Mouse (Mus musculus) c-Kit-positive CD71-positive TER-119-negative erythroid progenitor cells, embryonic 14.5 days (primary cell): ENCODE measurements at regions not wholly inside any gene's neighbourhood (a gene's known extent, or its start where the extent isn't known, plus 50 kb on each side); places are given as distances from the start of the nearest gene placed in this dataset.

Experiments
- DNase-seq: peaks from one replicate; pipeline ENCODE4 v3.0.0-alpha.2; 2013; ENCODE audit warnings: low read depth

- no peak for DNase-seq
Observed at GRCm38 (mm10) chr12:92152922-92153235, 303.9 kb upstream of the Sel1l start.

DNA sequence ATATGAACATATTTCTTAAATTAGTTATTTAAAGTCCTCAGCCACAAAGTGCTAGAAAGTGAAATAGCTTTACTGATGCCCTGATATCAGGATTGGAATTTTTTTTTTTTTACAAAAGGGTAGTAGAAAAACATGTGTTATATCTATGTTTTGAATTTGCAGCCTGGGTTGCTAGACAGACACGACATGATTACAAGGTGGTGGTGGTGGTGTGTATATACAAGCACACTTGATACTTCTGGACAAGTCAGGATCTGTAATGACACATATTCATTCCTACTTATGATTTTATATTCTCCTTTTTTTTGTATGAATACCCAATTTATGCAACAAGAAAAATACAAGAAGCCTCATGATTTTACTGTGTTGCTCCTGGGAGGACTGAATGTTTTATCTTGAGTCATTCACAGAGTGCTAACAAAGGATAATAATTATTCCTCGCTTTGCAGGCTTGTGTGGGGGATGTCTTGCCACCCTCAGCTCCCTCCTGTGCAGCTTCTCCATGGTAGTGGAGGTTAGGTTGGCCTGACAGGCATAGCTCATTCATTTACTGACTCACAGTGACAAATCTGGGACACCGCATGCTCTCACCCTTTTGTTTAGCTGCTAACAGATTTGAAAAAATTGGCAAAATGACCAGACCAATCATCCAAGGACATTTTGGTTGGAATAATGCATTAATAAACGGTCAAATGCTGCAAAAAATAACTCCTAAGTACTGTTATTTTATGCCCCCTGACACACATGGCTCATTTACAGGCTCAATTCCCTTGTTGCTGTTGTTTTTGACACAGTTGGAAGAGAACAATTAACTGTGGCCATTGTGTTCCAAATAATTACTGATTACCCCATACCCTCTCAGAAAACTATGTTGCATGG is 303.3 kb upstream of the Sel1l start:
- DNase-seq, result no peak

DNA sequence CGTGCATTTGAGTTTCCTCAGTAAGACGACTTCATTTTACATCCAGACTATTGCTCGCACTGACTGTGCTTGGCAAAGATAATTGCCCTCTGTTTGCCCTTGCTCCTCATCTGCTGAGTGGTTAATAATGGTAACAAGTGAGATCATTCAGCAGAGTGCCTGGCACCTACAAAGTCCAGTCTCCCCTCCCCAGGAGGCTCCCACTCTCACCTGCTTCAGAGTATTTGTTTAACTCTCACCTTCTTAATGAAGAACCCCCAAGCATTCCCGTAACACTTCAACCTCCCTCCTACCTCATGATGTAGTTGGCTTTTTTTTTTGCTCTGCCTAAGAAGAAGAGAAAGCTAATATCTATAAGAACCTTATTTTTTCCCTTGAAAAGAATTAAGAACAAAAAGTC is 288.6 kb upstream of the Sel1l start:
- DNase-seq, result no peak

GRCm38 (mm10) chr12:92127648-92128047 is 278.7 kb upstream of the Sel1l start:
- DNase-seq, result no peak

DNA sequence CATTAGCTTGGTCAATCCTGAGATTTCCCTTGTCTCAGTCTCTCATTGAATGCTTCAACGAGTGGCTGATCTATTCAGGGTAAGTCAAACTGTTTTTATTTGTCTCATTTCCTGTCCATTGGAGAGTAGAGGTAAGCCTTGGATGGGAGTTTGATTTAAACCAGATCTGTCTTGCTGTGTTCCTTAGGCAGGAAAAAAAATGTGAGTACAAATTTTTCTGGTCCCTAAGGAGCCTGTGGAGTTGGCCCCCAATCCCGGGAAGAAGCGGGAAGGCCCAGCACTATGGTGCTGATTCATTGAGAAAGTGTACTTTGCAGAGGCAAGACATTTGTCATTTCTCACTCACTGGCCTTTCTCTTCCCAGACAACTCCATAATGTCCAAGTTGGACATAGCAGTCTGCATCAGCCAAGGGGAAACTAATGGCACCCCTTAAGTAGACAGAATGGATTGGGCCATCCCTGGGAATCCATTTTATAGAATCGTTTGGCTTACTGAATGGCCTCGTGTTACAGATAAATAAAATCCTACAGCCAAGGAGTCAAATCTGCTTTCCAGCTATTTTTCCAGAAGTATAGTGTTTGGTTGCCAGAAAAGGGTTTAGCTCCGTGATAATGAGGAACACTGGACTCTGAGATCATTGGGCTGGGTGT is 271.3 kb upstream of the Sel1l start:
- no peak for DNase-seq

DNA sequence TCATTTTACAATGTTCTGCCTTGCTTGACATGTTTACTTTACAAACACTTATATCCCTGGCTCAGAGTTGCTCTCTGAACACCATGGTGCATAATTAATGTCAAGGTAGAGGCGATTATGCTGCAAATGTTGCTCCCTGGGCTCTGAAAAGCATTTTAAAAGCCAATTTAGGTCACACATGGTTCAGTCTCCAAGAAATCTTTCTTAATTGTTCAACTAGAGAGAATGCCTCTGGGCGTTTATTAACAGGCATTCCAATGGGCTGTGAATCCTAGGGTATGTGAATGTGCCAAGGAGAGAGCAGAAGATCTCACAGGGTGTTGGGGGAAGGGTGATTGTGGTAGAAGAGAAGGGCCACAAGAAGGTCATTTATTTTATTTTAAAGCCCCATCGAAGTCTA is 260.7 kb upstream of the Sel1l start:
- DNase-seq, result no peak

DNA sequence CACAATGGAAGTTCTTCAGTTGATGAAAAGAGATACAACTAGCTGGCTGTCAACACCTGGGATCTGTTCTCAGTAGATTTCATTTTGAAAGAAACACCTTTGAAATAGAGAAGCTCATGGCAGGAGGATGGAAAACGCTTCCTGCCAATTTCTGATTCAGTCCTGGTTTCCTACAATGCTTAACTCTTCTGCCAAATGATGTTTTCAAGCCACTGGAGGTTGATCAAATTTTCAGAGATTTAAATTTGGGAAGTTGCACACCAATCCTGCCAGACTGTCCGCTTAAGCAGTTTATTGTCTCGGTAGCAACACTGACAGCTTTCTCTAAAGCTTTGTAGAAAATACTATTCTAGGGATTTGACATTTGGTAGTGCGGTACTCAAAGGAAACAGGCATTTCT is 251.1 kb upstream of the Sel1l start:
- DNase-seq, result no peak

DNA sequence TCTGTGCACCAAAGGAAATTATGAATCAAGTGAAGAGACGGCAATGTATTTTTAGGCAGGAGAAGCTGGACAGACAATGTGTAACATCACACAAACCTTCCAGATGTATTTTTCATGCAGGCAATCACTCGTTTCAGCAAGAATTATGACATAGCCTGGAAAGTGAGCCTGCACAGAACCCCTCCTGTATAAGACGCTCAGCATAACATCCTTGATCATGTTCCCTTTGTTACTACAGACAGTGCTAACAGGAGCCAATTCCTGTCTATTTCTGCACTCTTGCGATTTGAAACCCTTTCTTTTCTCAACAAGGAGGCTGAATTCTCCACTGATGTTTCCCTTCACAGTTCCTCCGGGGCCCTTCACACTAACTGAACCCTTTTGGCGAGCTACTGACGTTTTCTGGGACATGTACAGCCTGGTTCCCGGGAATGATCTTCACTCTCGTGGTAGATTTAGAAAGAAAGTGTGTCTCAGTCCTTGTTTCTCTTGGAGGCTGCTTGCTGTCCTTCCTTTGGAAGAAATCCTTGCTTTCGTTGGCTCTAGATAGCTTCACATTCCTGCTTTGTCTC is 243.9 kb upstream of the Sel1l start:
- DNase-seq, result no peak

DNA sequence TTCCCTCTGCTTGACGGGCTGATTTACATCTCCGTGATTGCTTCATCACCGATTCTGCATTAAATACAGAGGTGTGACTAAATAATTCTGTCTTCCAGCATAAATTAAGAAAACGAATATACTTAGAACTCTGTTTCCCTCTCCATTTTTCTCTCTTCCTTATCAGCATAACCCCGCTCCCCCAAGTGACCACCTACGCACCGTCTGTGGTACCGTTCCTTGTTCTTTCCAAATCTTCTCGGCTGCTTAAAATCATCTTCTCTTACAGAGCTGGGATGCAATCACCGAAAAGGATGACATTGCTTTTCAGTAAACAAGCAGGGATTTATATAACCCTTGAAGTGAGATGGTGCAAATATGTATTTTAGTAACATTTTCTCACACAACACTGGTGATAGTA is 224.3 kb upstream of the Sel1l start:
- DNase-seq, result no peak

- DNase-seq, result no peak
Observed at GRCm38 (mm10) chr12:92062731-92063130, 213.8 kb upstream of the Sel1l start.

GRCm38 (mm10) chr12:92040481-92040880 is 191.5 kb upstream of the Sel1l start:
- DNase-seq, result peak; percentile 1

DNA sequence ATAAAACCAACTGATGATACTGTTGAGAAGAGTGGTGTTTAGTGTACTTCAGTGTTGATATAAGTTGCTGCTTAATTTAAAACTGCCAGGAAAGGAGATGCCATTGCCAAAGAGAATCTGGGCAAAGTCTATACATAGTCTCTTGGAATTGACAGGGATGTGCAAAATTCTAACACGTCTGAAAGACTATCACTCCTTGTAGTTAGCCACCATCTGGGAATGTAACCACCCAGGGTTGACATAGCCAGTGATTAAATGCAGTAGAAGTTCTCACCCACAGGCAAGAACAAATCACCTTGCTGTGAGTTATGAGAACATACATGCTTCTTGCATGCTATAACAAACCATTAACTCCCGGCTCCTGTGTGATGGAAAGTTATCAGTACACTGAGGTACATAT is 180.2 kb upstream of the Sel1l start:
- DNase-seq, result no peak

DNA sequence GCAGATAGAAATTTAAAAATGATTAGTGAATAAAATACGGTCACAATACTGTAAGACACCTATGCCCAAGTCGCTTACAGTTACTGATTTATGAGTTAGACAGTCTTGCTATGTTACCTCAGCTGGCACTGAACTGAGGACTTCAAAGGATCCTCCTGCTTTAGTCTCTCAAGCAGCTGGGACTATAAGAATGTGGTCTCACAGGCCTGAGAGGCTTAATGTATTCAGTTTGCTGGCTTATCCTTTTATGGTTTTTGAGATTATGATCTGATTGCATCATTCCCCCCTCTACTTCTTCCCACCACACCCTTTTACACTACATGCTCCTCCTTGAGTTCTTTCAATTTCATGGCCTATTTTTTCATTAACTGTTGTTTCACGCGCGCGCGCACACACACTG is 179.4 kb upstream of the Sel1l start:
- no peak for DNase-seq

GRCm38 (mm10) chr12:92024461-92025218 is 175.7 kb upstream of the Sel1l start:
- DNase-seq, result no peak

GRCm38 (mm10) chr12:92019593-92020224 is 170.8 kb upstream of the Sel1l start:
- no peak for DNase-seq

DNA sequence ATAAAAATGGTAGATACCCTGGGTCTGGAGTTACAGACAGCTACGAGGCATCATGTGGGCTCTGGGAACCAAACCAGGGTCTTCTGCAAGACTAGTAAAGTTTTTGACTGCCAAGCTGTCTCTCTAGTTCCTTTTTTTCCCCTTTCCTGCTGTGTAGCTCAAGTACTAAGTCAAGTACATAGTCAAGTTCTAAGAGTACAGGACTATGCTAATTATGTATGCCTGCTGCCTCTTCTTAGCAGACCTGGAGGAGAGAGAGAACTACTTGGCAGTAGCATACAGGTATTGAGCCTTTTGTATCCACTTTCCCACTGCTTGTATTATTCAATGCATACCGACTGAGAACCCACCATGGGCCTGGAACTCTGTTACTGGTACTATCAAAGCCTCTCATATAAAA is 166.4 kb upstream of the Sel1l start:
- DNase-seq, result no peak

- DNase-seq, result no peak
Observed at GRCm38 (mm10) chr12:92013979-92014378, 165.0 kb upstream of the Sel1l start.

DNA sequence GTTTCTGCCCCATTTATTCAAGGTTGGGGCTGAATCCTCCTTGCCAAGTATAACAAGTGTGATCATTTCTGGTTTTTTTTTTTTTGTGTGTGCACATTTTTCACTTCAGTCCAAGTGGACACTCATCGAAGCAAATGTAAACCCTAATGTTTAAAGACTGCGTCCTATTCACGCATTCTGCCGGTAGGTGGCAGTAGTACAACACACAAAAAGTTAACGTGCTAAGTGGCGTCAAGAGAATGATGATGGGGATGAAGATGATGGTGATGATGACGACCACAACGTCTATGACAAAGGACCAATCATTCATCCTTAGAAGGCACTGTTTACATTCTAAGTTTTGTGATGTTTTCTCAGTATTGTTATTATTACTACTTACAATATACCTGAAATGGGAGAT is 164.3 kb upstream of the Sel1l start:
- DNase-seq, result peak; percentile 1

GRCm38 (mm10) chr12:92004391-92005094 is 155.6 kb upstream of the Sel1l start:
- DNase-seq, result no peak

DNA sequence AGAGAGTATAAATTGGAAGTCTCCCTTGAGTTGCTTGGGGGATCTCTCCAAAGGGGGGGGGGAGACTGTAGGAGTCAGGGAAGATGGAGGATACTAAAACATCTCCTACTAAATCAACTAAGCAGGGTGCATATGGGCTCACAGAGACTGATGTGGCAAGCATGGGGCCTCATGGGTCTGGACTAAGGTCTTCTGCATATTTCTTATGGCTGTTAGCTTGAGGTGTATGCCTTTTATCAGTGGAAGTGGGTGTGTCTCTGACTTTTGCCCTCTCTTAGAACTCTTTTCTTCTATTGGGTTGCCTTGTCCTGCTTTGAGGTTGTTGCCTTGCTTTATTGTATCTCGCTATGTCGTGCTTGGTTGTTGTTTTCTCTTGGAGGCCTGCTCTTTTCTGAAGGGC is 150.1 kb upstream of the Sel1l start:
- DNase-seq, result no peak

- DNase-seq, result no peak
Observed at GRCm38 (mm10) chr12:91997404-91997803, 148.4 kb upstream of the Sel1l start.

DNA sequence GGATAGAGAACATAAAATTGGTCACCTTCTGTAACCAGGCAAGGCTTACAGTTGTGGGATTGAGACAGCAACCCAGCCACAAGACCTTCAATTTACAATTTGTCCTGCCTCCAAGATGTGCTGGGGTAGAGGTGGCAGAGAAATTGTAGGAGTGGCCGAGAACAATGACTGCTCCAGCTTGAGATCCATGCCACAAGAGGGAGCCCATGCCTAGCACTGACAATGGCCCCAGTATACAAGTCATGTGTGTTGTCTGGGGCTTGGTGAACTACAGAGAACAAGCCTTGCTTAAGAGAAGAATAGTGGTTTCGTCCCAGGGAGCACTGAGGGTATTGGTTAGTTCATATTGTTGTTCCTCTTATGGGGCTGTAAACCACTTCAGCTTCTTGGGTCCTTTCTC is 146.6 kb upstream of the Sel1l start:
- DNase-seq, result no peak
